Mouse (Mus musculus): ENCODE data around the gene Lbx2.

The Lbx2 gene

GRCm38 (mm10) chr6:83070311-83071219, 15.6 kb upstream of the Lbx2 start:
- ATAC-seq (ENCODE audit: insufficient number of reproducible peaks, low FRiP score, low TSS enrichment) = no peak

DNA sequence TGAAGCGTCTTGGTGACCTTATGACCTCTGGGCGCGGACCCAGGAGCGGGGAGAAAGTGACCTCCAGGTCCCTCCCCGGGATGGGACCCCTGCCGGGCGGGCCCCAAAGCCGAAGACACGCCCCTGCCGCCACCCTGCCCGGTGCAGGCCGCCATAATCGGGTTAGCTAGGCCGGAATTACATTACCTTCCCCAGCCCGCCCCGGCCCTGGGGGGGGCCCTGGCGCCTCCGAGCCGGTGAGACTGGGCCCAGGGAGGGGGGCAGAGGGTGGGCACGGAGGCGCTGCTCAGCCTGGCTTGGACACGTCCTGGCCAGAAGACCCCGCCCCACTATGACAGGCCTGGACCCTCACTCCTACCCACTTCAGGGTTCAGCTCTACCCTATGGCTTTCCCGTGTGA, 14.9 kb upstream of the Lbx2 start:
- ATAC-seq (ENCODE audit: insufficient number of reproducible peaks, low FRiP score, low TSS enrichment) = no peak

DNA sequence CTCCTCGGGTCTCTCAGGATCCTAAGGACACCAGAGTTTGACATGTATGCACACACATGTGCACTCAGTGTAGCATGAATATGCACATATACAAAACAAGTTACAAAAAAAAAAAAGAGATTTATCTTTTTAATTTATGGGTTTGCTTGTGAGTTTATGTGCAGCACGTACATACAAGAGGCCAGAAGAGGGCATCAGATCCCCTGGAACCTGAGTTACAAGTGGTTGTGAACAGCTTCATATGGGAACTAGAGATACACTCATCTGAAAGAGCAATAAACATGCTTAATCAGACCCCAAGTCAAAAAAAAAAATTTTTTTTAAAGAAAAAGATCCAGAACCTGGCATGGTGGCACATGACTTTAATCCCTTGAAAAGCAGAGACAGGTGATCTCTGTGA, 11.2 kb upstream of the Lbx2 start:
- ATAC-seq (ENCODE audit: insufficient number of reproducible peaks, low FRiP score, low TSS enrichment) = no peak

- peak; percentile 87 for ATAC-seq (ENCODE audit: insufficient number of reproducible peaks, low FRiP score, low TSS enrichment)
Measured at GRCm38 (mm10) chr6:83077630-83078323, 8.4 kb upstream of the Lbx2 start, which contains the start of gene Pcgf1. Pcgf1 (plus strand) TSS chr6:83077869.

- ATAC-seq (ENCODE audit: insufficient number of reproducible peaks, low FRiP score, low TSS enrichment) = peak; percentile 72
Measured at GRCm38 (mm10) chr6:83078324-83078858, 7.8 kb upstream of the Lbx2 start.

- no peak for ATAC-seq (ENCODE audit: insufficient number of reproducible peaks, low FRiP score, low TSS enrichment)
Measured at GRCm38 (mm10) chr6:83080210-83080609, 6.0 kb upstream of the Lbx2 start.

DNA sequence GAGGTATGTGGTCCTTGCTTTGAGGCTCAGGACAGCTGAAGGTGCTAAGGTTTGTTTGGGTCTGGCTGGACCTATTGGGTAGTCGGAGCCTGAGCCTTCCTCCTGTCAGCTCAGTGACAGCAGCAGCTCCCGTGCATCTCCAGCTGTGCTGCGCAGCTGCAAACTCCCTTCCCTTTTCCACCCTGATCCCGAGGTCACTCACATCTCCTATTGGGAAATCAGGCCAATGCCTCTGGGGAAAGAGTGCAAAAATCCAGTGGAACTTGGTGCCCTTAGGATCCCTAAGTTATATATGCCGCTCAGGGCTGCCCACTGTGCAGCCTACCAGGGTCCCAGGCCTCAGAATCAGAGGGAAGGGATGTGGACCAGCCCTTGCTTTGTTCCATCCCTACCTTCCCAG, 2.7 kb upstream of the Lbx2 start:
- no peak for ATAC-seq (ENCODE audit: insufficient number of reproducible peaks, low FRiP score, low TSS enrichment)

DNA sequence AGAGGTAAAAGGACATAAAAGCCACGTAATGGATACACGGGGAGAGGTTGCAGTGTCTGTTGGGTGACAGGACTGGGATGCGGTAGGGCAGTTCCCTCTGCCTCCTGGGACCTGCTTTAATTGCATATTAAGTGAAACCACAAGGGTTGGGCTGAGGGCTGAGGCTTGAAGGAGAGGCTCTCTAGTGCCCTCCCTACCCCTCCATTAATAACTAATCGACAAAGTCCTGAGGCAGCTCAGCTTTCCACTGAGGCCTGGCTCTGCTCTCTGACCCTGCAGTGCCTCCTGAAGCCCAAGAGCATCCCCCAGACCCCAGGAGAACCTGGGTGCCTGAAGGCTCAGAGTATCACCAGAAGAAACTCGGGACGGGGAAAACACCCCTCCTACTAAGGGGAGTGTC, 1.7 kb upstream of the Lbx2 start:
- no peak for ATAC-seq (ENCODE audit: insufficient number of reproducible peaks, low FRiP score, low TSS enrichment)

DNA sequence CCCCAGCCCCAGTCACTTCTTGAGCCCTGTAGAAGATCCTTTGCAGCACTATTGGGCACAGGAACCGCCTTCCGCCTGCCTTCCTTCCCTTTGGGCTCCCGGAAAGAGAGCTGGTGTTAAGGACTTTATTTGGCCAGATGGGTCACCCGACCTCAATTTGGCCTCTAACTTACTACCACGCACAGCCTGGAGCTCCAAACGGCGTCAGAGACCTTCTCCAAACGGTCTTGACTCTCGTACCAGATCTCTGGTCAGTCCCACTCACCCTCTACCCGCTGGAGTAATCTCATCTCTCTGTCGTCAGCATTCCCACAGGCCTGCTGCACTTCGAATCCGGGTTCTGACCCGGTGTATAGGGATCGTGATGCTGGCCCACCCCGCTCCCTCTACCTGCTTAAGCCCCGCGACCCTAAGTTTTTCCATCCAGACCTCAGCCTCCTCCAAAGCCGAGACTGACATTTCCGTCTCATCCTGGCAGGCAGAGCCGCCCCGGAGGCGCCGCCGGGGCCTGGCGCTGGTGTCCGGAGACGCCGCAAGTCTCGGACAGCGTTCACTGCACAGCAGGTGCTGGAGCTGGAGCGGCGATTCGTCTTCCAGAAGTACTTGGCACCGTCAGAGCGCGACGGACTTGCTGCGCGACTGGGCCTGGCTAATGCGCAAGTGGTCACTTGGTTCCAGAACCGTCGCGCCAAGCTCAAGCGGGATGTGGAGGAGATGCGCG, 1.2 kb downstream of the Lbx2 start:
- no peak for ATAC-seq (ENCODE audit: insufficient number of reproducible peaks, low FRiP score, low TSS enrichment)

GRCm38 (mm10) chr6:83087926-83088260, 1.7 kb downstream of the Lbx2 start:
- ATAC-seq (ENCODE audit: insufficient number of reproducible peaks, low FRiP score, low TSS enrichment) = no peak

DNA sequence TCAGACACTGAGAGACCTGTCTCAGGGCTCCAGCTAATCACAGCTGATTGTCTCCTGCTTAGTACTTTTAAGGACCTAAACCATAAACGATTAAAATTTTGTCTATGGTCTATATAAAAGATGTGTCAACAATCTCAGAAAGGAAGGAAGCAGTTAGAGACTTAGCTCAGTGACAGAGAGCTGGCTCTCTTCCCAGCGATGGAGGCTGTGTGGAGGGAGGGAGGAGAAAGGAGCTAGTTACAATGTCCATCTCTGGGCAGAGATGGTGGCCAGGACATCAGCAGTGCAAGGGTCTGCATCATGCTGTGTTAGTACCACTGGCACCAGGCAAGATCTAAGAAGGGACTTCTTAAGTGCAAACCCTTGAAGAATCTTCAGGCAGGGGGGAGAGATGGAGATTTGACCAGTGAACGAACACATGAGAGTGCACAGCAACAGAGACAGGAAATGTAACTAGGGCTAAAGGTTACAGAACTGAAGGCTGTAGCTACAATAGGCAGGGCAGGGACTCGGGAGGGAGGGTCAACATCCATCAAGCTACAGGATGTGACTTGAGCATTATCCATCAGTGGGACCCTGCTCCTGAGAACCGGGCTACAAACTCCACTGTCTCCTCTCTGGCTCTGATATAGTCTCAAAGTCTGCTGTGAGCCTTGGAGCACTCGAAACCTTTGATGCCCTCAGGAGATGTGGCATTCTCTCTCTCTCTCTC, 6.4 kb downstream of the Lbx2 start:
- ATAC-seq (ENCODE audit: insufficient number of reproducible peaks, low FRiP score, low TSS enrichment) = no peak

GRCm38 (mm10) chr6:83095968-83096367, 9.8 kb downstream of the Lbx2 start:
- no peak for ATAC-seq (ENCODE audit: insufficient number of reproducible peaks, low FRiP score, low TSS enrichment)

DNA sequence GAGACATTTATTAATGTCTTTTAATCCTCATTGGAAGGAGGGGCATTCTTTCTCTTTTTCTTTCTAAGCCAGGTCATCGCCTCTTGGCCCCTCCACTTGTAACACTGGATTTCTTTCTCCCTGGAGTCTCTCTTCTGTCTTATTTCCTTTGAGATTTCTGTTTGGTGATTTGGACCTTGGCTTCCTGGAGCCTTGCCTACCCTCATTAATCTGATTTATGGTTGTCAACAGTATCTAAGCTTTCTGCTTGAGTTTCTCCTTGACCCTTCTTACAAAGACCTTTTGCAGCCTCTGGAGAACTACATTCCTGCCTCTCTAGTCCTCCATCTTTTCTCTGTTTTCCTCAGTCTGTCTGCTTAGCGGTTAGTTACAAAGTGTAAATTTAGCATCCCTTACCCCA, 12.2 kb downstream of the Lbx2 start:
- ATAC-seq (ENCODE audit: insufficient number of reproducible peaks, low FRiP score, low TSS enrichment) = no peak

- ATAC-seq (ENCODE audit: insufficient number of reproducible peaks, low FRiP score, low TSS enrichment) = peak; percentile 95
Measured at GRCm38 (mm10) chr6:83101316-83101687, 15.1 kb downstream of the Lbx2 start, which contains the start of the genes Ccdc142 and Gm42688. Ccdc142 (plus strand) TSS chr6:83101601. Gm42688 (plus strand) TSS chr6:83101617.

DNA sequence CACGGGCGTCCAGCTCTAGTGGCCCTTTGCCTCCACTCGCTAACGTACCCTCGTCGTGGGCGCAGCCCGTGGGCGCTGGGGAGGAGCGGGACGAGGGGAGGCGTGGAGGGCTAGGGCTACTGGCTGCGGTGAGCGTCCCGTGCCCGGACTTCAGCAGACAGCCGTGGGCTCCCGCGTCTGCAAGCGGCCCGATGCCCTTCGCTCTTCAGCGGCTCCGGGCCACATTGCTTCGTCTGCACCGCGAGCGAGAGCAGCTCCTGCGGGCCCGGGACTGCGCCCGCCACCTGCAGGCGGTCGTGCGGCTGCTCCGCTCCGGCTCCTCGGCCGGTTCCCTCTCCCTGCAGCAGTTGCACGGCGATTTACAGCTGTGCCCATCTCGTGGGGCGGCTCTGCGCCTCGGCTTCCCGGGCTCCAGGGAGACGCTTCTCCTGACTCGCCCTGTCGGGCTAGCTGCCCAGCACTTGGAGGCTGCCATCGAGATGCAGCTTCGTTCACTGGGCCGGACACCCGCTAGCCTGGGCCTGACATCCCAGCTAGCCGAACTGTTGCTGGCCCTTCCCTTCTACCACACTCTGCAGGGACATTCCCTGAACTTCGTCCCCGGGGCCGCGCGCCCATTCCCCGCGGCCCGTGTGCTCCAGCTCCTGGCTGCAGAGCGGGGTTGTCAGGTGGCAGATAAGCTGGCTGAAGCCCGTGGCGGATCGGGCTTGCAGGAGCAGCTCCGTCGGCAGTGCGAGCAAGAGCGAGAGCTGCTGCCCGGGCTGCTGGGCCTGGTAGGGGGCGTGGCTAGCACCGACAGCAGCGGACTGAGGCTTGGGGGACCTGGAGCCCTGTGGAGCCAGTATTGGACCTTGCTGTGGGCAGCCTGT, 15.8 kb downstream of the Lbx2 start:
- ATAC-seq (ENCODE audit: insufficient number of reproducible peaks, low FRiP score, low TSS enrichment) = peak; percentile 64

DNA sequence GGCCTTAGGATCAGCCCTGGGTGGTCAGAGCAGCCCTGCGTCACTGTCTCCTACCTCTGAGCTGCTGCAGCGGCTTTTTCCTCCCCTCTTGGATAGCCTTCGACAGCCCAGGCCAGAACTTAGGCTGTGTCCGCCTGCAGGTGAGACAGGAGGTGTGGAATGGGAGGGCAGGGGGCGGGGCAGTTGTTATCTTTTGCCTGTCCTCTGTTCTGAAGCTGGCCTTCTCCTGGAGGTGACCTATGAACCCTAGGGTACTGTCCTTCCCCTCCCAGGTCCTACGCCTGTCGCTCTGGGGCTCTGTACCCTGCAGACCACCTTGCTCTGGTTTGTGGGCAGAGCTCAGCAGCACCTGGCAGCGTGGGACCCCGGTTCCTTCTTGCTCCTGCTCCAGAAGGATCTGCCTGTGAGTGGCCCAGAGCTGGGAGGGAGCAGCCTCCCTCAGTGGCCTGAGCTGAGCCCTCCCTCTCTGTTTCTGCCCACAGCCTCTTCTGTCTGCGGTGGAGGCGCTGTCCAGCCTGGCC, 17.0 kb downstream of the Lbx2 start:
- ATAC-seq (ENCODE audit: insufficient number of reproducible peaks, low FRiP score, low TSS enrichment) = no peak

GRCm38 (mm10) chr6:83104158-83104557, 18.0 kb downstream of the Lbx2 start:
- ATAC-seq (ENCODE audit: insufficient number of reproducible peaks, low FRiP score, low TSS enrichment) = no peak

DNA sequence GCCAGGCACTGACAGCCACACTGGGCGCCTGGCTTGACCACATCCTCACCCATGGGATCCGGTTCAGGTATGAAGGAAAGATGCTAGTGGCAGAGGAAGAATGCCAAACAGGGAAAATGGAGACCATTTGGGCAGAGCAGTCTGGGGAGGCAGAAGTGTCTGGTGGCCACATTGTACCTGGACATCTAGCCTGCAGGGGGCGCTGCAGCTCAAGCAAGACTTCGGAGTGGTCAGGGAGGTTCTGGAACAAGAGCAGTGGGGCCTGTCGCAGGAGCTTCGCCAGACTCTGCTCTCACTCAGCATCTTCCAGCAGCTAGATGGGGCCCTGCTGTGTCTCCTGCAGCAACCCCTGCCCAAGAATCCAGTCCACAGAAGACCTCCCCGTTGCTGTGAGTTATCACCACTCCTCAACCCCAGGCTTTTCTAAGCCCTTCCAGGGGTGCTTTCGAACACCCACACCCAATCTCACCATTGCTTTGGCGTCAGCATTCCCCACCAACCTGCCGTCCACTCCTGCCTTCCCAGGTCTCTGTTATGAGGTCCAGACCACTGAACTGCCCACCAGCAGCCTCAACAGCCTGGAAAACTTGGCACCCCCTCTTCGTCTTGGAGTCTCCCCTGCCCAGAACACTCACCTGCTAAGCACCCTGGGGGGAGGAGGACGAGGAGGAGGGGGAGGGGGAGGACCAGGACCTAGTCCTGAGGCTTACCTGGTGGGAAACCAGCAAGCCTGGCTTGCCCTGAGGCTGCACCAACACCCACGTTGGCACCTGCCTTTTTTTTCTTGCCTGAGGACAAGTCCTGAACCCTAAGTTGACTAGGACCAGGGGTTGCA, 21.6 kb downstream of the Lbx2 start:
- ATAC-seq (ENCODE audit: insufficient number of reproducible peaks, low FRiP score, low TSS enrichment) = no peak
